Mouse (Mus musculus) left cerebral cortex, adult 2 months (tissue): ENCODE results near the gene Cfap20. TPM values are rescaled to one million over a fixed set of nuclear protein-coding genes. Genes with fewer than 3 reads are reported as not detected.

Experiments
- DNase-seq, 2 experiments: peaks; one replicate each; pipeline ENCODE4 v3.0.0; 2021 to 2022; ENCODE audit warnings: low spot score in 2 of 2, mixed read lengths in 1 of 2; ENCODE audit errors: extremely low spot score in 1 of 2
- H3K27ac ChIP-seq: fragments of 200-600 bp; 2 replicates; pipeline ENCODE4 v1.8.1; 2022
- H3K4me3 ChIP-seq: fragments of 200-600 bp; 2 replicates; pipeline ENCODE4 v1.8.1; 2022
- CTCF ChIP-seq: fragments of 200-600 bp; IDR thresholded peaks from 2 replicates; pipeline ENCODE4 v1.8.1; 2022; ENCODE audit warnings: antibody characterized with exemption, mild to moderate bottlenecking, moderate library complexity
- intact Hi-C: fragments of 180-260 bp; cut with DNase I; formaldehyde crosslinking; loops from one replicate; pipeline ENCODE4 v1.15.1; 2025
- total RNA-seq, 2 experiments: library from RNA; stranded (reverse); gene quantifications; 2 replicates each; pipeline ENCODE4 v1.2.3; 2021

The Cfap20 gene
- total RNA-seq, 2 experiments from 2014 or later: 57.7 to 58.7 TPM

DNA sequence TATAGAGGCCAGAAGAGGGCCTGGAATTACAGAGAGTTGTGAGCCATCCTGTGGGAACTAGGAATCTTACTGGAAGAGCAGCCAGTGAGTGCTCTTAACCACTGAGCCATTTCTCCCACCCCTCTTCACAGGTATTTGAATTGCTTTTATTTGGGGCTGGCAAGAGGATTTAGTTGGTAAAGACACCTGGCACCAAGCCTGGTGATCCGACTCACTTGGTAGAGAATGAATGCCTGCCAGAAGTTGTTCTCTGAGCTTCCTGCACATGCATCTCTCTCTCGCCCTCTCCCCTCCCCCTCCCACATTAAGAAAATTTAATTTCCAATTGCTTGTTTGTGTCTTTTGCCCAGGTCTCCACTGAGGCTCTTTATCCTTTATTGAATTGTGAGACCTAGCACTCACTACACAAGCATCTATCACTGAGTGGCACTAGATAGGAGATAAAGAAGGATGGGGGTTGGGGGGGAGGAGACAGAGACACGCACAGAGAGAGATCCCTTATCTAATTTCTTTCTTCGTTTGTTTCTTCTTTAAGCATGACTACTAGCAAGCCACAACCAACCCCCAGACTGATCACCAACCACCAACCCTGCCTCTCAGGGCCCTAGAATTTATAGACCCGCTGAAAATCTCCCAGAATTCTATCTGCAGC is 2.8 kb upstream of the Cfap20 start:
- H3K27ac ChIP-seq: no peak overlapping the region
- H3K4me3 ChIP-seq: no peak overlapping the region
- TF ChIP-seq CTCF: no peak
- intact Hi-C loops: no loop called here
- no peak for DNase-seq

DNA sequence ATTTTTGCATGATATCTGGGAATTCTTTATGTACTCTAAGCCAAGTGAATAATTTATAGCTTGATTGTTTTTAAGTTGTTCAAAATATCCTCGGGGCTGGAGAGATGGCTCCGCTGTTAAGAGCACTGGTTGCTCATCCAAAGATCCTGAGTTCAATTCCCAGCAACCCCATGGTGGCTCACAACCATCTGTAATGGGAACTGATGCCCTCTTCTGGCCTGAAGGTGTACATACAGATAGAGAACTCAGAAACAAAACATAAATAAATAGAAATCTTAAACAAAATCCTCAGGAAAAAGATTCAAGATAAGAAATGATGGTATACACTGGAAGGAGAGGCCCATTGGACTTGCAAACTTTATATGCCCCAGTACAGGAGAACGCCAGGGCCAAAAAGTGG is 1.3 kb upstream of the Cfap20 start:
- no peak for DNase-seq
- Histone ChIP-seq H3K4me3 (no peak overlapping the region), H3K27ac (no peak overlapping the region)
- TF ChIP-seq CTCF: peak; percentile 35
- intact Hi-C loops: loop anchor here (2.0 kb wide), 1 partner anchor 83 kb away; the partner anchor contains the start of gene Mmp15

DNA sequence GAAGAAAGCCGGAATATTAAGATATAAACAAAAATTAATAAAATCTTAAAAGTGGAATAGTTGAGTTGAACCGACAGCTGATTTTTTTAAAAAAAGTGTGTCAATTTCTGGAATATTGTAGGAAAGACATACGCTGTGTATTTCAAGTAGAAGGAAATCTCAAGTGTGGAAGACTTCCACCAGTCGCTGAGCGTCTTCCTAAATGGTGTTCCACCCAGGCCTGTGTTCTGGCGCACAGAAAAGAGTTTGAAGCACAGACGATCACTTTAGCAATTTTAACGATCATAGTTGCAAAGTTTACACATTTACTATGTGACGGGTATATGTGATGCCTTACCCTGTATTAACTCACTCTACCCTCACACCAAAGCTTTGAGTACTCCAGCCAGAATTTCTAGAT is 802 bp upstream of the Cfap20 start:
- Histone ChIP-seq H3K27ac (no peak overlapping the region), H3K4me3 (peak overlapping the region; percentile 85; the same call in 1 of the 2 replicates)
- no peak for DNase-seq
- intact Hi-C loops: loop anchor here (2.0 kb wide), 1 partner anchor 83 kb away; the partner anchor contains the start of gene Mmp15
- TF ChIP-seq CTCF: no peak

DNA sequence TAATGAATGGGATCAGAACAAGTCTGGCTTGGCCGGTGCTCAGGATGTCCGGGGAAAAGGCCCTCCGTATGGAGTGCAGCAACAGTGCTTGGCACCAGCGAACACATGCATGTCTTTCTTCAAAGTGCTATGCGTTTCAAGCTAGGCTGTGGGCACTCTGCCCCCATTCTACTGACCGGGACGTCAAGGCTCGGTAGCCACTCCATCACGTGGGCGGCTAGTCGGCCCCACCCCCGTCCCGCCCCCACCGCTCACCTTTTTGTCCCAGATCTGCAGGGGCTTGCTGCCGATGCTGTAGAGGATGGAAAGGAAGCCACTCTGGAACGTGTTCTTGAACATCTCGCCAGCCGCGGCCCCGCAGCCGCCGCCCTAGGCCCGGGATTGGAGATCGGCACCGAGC is 436 bp downstream of the Cfap20 start:
- intact Hi-C loops: loop anchor here (2.0 kb wide), 1 partner anchor 81 kb away; the partner anchor contains the start of gene Mmp15
- TF ChIP-seq CTCF: no peak
- Histone ChIP-seq H3K4me3 (peak overlapping the region; percentile 85), H3K27ac (peak overlapping the region; percentile 98)
- peak in 1 of 2 experiments; percentile 24 for DNase-seq

DNA sequence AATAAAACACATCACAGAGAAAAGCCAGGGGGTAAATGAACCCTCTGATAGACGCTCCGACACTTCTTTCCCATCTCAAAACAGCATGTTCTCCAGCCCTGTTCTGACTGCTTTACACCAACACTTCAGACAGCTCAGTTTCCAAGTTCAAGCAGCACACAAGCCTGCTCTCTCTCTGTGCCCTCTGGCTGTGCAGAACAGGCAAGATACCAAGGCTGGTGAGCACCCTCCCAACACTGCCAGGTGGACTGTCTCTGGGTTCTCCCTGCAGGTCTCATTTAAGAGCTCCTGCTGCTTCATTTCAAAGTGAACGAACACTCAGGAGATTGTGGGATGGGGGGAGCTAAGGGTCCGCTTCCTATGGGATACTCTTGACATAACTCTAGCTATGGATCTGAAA is 1.5 kb downstream of the Cfap20 start:
- Histone ChIP-seq H3K4me3 (peak overlapping the region; percentile 85), H3K27ac (0 out of 2 replicates have a peak overlapping the region, but pooled peaks have one; percentile 98)
- TF ChIP-seq CTCF: no peak
- intact Hi-C loops: no loop called here
- no peak for DNase-seq

DNA sequence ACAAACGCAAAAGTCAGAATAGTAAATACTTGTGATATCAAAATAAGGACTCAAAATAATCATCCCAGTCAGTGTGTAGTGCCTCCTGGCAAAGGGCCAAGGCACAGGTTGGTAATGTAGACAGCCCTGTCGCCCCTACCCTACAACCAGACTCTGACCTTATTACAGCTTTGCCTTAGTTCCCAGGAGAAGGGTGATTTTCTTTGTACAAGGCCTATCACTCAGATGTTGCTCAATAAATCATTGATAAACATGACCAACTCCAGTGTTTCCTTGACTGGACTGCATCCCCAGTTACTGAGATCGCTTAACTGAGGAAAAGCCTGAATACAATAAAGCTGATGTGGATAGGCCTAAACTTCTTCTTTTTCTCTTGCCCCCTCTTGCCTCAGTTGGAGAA is 2.2 kb downstream of the Cfap20 start:
- Histone ChIP-seq H3K4me3 (peak overlapping the region; percentile 85), H3K27ac (no peak overlapping the region)
- TF ChIP-seq CTCF: no peak
- DNase-seq: no peak
- intact Hi-C loops: no loop called here

DNA sequence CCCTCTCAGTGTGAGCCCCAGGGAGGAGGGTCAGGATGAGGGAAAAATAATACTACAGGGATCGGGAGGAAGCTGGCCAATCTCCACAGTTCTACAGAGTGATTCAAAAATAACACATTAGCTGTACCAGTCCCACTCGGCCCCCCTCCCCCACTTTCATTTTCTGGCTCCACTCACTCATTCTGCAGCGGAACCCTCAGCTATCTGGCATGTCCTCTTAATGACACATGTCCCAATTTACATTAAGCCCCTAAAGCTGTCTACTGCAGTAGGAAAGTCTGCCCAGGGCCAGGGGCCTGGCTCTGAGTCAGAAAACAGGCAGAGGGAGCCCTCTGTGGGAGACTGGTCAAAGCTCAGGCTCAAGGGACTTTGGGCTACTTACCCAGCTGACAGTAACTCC is 4.7 kb downstream of the Cfap20 start:
- Histone ChIP-seq H3K4me3 (0 out of 2 replicates have a peak overlapping the region, but pooled peaks have one; percentile 2), H3K27ac (no peak overlapping the region)
- DNase-seq: peak in 1 of 2 experiments; percentile 49
- peak; percentile 44 for TF ChIP-seq CTCF
- intact Hi-C loops: no loop called here

DNA sequence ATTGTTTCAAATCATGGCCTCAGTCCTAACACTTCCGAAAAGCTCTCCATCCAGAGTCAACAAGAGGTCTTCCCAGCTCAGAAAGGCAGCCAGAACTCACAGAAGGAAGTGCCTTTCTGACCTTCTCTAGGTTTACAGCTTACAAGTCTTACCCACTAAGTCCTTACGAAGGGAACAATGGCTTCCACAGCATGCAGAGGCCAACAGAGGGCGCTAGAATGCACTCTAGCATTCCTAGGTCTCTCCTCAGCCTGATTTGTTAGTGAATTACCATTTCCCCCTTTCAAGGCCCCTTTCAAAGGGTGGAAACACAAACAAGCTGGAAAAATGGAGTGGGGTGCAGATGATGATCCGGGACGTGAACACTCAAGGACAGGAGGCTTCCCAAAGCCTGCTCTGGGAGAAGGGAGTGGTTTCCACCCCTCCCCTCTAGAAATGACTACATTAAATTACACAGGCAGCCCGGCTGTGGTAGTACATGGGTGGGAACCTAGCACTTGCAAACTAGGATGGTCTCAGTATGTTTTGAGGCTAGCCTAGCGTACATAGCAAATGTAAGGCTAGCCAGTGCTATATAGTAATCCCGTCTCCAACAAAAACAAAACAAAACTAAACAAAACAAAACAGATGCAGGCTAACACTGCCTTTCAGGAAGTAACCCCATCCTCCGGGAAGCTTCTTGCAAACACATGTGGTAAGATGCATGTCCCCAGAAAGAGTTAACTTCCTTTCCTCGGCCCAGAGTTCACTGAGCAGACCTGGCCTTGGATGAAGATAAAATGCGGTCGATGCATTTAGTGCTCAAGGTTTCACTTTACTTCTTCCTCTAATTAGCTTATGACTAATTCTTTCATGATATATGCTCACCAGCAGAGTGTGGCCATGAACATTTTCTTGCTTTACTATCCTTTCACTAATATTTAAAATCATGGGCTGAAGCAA is 6.8 kb downstream of the Cfap20 start:
- intact Hi-C loops: no loop called here
- TF ChIP-seq CTCF: peak; percentile 75
- DNase-seq: peak; percentile 50 to 60
- no peak overlapping the region for H3K4me3 ChIP-seq
- H3K27ac ChIP-seq: peak overlapping the region; percentile 63

DNA sequence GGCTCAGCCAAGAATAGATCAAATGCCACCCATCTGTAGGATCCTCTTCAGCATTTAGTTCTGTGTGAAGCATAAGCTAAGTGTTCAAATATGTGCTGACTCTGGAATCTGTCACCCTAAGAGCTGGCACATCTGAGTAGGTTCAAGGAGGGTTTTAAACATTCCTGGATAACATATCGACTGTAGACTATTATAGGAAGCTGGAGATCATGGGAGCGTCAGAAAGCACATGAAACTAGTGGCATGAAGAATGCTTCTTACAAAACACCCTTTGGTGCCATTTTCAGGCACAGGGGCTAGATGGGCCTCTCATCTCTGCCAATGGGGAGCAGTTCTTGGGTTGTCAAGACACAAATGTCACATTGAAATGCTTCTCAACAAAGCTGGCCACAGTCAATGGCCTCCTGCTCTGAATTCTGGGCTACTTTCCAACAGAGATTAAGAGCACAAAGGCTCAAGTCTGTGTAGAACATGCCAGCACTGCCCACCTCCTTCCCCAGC is 7.8 kb downstream of the Cfap20 start:
- DNase-seq: no peak
- TF ChIP-seq CTCF: no peak
- Histone ChIP-seq H3K27ac (peak overlapping the region; percentile 63), H3K4me3 (no peak overlapping the region)
- intact Hi-C loops: no loop called here

DNA sequence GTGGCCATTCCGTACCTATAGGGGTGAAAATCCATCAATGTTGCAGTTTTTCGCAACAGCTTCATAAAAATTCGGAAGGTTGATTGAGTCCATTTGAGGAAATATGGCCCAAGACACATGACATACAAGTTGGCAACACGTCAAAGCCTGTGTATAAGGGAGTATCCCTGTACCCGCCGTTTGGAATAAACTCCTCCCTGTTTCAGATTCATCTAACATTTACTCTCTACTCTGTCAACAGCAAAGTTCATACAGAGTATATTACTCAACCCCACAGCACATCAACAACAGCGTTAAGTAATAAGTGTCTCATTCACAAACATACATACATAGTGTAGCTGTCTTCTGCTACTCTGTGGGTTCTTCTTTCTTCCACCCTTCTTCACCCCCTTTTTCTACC is 10.0 kb downstream of the Cfap20 start:
- no peak for DNase-seq
- no peak overlapping the region for H3K4me3 ChIP-seq
- no peak for TF ChIP-seq CTCF
- no peak overlapping the region for H3K27ac ChIP-seq
- intact Hi-C loops: no loop called here

DNA sequence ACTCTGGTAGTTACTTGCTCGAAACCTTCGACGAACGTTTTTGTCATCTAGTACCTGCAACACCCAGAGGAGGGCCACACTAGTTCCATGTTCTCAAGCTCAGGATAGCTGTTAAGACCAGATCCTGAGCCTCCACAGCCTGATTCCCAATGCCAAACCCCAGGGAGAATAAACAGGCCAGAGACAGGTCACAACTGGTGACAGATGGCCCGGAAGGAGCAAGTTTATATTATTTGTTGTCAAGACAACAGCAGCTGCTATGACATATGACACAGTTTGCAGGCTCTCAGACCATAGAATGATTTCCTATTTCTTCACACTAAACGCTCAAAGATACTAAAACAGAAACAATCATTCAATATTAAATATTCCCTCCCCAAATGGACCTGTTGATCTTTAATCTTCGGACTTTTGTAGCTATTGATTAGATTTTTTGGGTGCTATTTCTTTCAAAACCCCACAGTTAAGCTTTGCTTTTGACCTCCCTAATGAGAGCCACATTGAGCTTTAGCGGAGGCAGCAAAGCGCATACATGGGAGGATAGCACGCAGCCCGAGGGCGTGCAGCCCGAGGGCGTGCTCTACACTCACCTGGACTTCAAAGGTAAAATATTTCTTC is 12.4 kb downstream of the Cfap20 start:
- TF ChIP-seq CTCF: no peak
- H3K27ac ChIP-seq: no peak overlapping the region
- no peak for DNase-seq
- intact Hi-C loops: no loop called here
- no peak overlapping the region for H3K4me3 ChIP-seq
